Mouse (Mus musculus) neural tube, embryonic 14.5 days (tissue): ENCODE measurements at regions not wholly inside any gene's neighbourhood (a gene's known extent, or its start where the extent isn't known, plus 50 kb on each side); places are given as distances from the start of the nearest gene placed in this dataset.
"Not testable (repeated sequence)": the region's sequence is repeated elsewhere in the genome, so short reads cannot be mapped to it uniquely, and the experiment has no call there.

Experiments used
- ATAC-seq: fragments of 200-750 bp; cut with Nextera tagmentation; 2 replicates; pipeline ENCODE4 v1.8.0; 2017; ENCODE audit warnings: low read depth, mild to moderate bottlenecking, moderate TSS enrichment, moderate library complexity
- H3K27ac ChIP-seq: fragments of 300-500 bp; sonication (generic); 2 replicates; pipeline ENCODE4 v1.5.1; 2014; ENCODE audit warnings: low read depth, mild to moderate bottlenecking, control low read depth, low read length, moderate library complexity, mixed read lengths
- H3K27me3 ChIP-seq: fragments of 300-500 bp; sonication (generic); 2 replicates; pipeline ENCODE4 v1.6.1; 2014; ENCODE audit warnings: low read length; ENCODE audit not compliant: control insufficient read depth, insufficient read depth
- H3K36me3 ChIP-seq: fragments of 300-500 bp; sonication (generic); 2 replicates; pipeline ENCODE4 v1.6.1; 2014; ENCODE audit warnings: low read length, mixed read lengths; ENCODE audit not compliant: control insufficient read depth, insufficient read depth
- H3K4me1 ChIP-seq: fragments of 300-500 bp; sonication (generic); 2 replicates; pipeline ENCODE4 v1.6.1; 2014; ENCODE audit warnings: low read length; ENCODE audit not compliant: control insufficient read depth, insufficient read depth
- H3K4me2 ChIP-seq: fragments of 300-500 bp; sonication (generic); 2 replicates; pipeline ENCODE4 v1.6.1; 2014; ENCODE audit warnings: mild to moderate bottlenecking, low read depth, low read length, control low read depth
- H3K4me3 ChIP-seq: fragments of 300-500 bp; sonication (generic); 2 replicates; pipeline ENCODE4 v1.5.1; 2014; ENCODE audit warnings: low read depth, low read length, control low read depth, mixed read lengths
- H3K9ac ChIP-seq: fragments of 300-500 bp; sonication (generic); replicated peaks from 2 replicates; pipeline ENCODE4 v1.6.1; 2014; ENCODE audit warnings: low read depth, mild to moderate bottlenecking, control low read depth, low read length, mixed read lengths
- H3K9me3 ChIP-seq: fragments of 300-500 bp; sonication (generic); 2 replicates; pipeline ENCODE4 v1.6.1; 2016; ENCODE audit warnings: low read length; ENCODE audit not compliant: control insufficient read depth
- WGBS: fragments of 180-500 bp; shearing (Covaris S2); extraction: QIAGEN DNeasy Blood & Tissue Kit; methylation state at CpG from one replicate; pipeline ENCODE4 v1.1.7; 2014; 5-methylcytosine and 5-hydroxymethylcytosine counted together

DNA sequence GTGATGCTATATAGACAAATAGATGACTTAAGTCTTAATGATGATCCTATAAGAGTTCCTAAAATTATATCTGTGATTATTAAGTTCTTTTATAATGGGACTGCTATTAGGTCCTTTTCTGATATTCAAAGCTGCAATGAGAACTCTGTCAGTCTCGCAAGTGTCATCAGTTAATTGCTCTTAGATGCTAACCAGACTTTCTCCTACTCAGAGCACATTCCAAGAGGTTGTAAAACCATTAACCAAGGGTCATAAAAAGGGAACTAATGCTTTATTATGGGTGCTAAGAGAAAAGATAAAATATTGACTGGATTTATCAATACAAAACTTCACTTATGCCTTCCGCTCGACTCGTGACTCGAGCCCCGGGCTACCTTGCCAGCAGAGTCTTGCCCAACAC, 66.3 kb upstream of the Cwc22 start:
- 85% methylated on average over 6 of the region's 6 CpGs for WGBS
- not testable (repeated sequence) for H3K27ac ChIP-seq, H3K4me3 ChIP-seq, H3K9me3 ChIP-seq, H3K4me1 ChIP-seq, H3K27me3 ChIP-seq, H3K4me2 ChIP-seq, H3K36me3 ChIP-seq, H3K9ac ChIP-seq, ATAC-seq

- WGBS = 88% methylated on average over 2 of the region's 2 CpGs
- Histone ChIP-seq H3K27me3 (no peaks in the 10 kb centered on the region), H3K36me3 (no peaks in the 10 kb centered on the region), H3K27ac (no peak overlapping the region), H3K4me3 (no peak overlapping the region), H3K4me1 (no peaks in the 10 kb centered on the region), H3K4me2 (no peak overlapping the region), H3K9ac (no peak overlapping the region), H3K9me3 (no peaks in the 10 kb centered on the region; the same call in 1 of the 2 replicates)
- no peak for ATAC-seq
Observed at GRCm38 (mm10) chr2:78011821-78012220, 65.6 kb upstream of the Cwc22 start.

- Histone ChIP-seq H3K36me3 (no peaks in the 10 kb centered on the region), H3K9me3 (no peaks in the 10 kb centered on the region; the same call in 1 of the 2 replicates), H3K27ac (no peak overlapping the region), H3K9ac (no peak overlapping the region), H3K4me1 (no peaks in the 10 kb centered on the region), H3K27me3 (no peaks in the 10 kb centered on the region), H3K4me2 (no peak overlapping the region), H3K4me3 (no peak overlapping the region)
- ATAC-seq = no peak
- 87% methylated on average over 2 of the region's 2 CpGs for WGBS
Observed at GRCm38 (mm10) chr2:78011051-78011800, 65.1 kb upstream of the Cwc22 start.

GRCm38 (mm10) chr2:78010066-78010690, 64.0 kb upstream of the Cwc22 start:
- Histone ChIP-seq H3K4me1 (no peaks in the 10 kb centered on the region), H3K4me3 (no peak overlapping the region), H3K27ac (no peak overlapping the region), H3K4me2 (no peak overlapping the region), H3K36me3 (no peaks in the 10 kb centered on the region), H3K9me3 (no peaks in the 10 kb centered on the region; the same call in 1 of the 2 replicates), H3K27me3 (no peaks in the 10 kb centered on the region), H3K9ac (no peak overlapping the region)
- 84% methylated on average over 5 of the region's 5 CpGs for WGBS
- ATAC-seq = no peak

DNA sequence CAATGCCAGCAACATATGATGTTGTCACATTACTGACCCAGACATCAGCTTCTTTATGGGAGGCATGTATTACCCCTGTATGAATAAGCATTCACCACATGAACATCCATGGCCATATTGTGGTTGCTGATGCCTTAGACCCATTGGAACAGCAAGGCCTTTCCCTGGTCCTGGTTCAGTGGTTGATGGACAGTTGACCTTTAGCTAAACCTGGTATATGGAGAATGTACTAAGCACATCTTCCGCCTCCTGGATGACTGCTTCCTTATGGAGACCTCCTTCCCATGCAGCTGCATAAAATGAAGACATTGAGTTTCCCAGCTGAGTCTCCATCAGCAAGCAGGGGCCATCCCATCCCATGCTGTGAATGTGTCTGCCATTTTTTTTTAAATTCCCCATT, 61.9 kb upstream of the Cwc22 start:
- no peak overlapping the region for H3K9ac ChIP-seq
- H3K27ac ChIP-seq = no peak overlapping the region
- H3K27me3 ChIP-seq = no peaks in the 10 kb centered on the region
- no peaks in the 10 kb centered on the region; the same call in 1 of the 2 replicates for H3K9me3 ChIP-seq
- no peak for ATAC-seq
- H3K4me1 ChIP-seq = no peaks in the 10 kb centered on the region
- WGBS = 100% methylated on average over 1 of the region's 1 CpGs
- H3K36me3 ChIP-seq = no peaks in the 10 kb centered on the region
- H3K4me3 ChIP-seq = no peak overlapping the region
- H3K4me2 ChIP-seq = no peak overlapping the region

DNA sequence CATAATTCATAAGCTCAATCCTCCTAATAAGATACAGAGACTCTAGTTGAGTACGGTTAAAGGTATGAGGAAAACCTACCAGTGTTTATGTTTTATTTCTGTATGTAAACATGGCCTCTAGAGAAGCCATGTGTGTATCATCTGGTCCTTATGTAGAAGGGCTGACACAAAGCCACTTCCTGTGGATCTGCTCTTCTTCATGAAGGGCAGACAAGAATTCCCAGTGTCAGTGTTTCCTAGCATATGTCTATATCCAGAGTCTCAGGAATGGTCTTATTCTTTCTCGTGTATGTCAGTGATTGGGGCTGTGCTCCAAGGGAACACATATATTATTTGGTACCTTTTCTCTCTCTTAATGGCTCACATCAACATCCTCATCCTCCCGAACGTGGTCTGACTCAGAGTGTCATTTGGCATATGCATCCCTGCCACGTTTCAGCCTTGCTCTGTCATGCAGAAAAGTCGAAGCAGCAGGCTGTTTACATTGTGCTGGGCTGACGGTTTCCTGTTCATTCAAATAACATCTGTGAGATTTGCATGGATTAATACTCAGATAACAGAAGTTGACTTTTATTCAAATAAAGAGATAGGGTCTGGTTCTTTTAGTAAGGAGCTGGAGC, 59.3 kb upstream of the Cwc22 start:
- H3K27ac ChIP-seq = no peak overlapping the region
- WGBS = 55% methylated on average over 7 of the region's 7 CpGs
- H3K4me3 ChIP-seq = no peak overlapping the region
- ATAC-seq = no peak
- no peaks in the 10 kb centered on the region for H3K27me3 ChIP-seq
- no peaks in the 10 kb centered on the region for H3K4me1 ChIP-seq
- no peaks in the 10 kb centered on the region for H3K36me3 ChIP-seq
- H3K9ac ChIP-seq = no peak overlapping the region
- no peak overlapping the region for H3K4me2 ChIP-seq
- no peaks in the 10 kb centered on the region; the same call in 1 of the 2 replicates for H3K9me3 ChIP-seq

DNA sequence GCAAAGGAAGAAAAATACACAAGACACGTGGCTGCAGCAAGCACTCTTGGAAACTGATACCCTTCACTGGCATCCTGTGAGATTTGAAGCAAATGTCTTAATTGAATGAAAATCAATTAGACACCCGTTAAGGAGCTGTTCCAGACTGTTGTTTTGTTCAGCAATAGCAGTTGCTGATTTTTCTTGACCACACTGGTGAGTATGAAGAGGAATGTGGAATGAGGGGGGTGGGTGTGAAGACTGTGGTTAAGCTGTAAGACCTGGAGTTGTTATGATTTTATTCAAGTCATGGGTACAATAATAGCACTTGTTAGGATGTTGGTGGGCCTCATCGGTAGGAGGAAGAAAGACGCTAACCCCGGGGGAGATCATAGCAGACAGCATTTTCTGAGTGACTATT, 58.3 kb upstream of the Cwc22 start:
- H3K27me3 ChIP-seq = no peaks in the 10 kb centered on the region
- WGBS = 76% methylated on average over 5 of the region's 5 CpGs

More for the DNA sequence above, 58.3 kb upstream of the Cwc22 start:
- Histone ChIP-seq H3K9me3 (no peaks in the 10 kb centered on the region; the same call in 1 of the 2 replicates), H3K4me3 (no peak overlapping the region), H3K4me1 (no peaks in the 10 kb centered on the region), H3K9ac (no peak overlapping the region), H3K36me3 (no peaks in the 10 kb centered on the region), H3K4me2 (no peak overlapping the region), H3K27ac (no peak overlapping the region)
- ATAC-seq = no peak
